Mouse (Mus musculus) bone marrow, adult 2 months (tissue): ENCODE results near the gene Gamt.

ENCODE experiments used
- CTCF ChIP-seq: fragments of 200-500 bp; IDR thresholded peaks from 2 replicates; pipeline ENCODE4 v1.5.1; 2011; ENCODE audit warnings: low read length, control low read depth; ENCODE audit not compliant: control insufficient read depth, insufficient read depth
- POLR2A ChIP-seq: fragments of 200-500 bp; IDR thresholded peaks from 2 replicates; pipeline ENCODE4 v1.6.1; 2011; ENCODE audit warnings: low read depth, mild to moderate bottlenecking, control low read depth, low read length, borderline replicate concordance; ENCODE audit not compliant: control insufficient read depth

DNA sequence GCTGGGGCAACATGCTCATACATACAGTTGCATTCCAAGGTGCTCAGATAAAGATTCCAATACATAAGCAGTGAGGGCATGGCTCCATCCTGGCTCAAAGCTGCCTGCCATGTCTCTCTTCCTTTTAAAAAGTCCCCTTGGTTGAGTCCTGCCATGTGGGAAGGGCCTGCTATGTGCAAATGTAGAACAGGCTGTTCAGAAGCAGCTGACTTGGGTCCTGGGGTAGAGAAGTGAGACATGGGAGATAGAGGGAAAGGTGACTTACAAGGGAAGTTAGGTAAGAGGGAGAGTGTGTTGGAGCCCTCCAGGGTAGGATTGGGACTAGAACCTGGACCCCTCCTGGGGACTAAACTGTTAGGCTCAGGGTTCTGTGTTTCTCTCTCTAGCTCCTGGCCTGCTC is 8.8 kb downstream of the Gamt start:
- no peak for TF ChIP-seq POLR2A
- TF ChIP-seq CTCF = no peak
